Comparison of ENCODE assay signal across 8 mouse cellular contexts in genomic region chr3:103020943-103021638, GRCm38 (mm10). TPM values are rescaled to one million over a fixed set of nuclear protein-coding genes. Genes with fewer than 3 reads are reported as not detected.
DNase-seq lines count a peak whose midpoint lies in the region; ATAC-seq and TF ChIP-seq lines count a peak whose summit lies in the region.

No protein-coding gene starts in this region.

- under 1% methylated on average over 35 of the region's 37 CpGs for WGBS in bone marrow, adult 2 months
- under 1% methylated on average over 24 of the region's 37 CpGs for WGBS in embryonic facial prominence, embryonic 14.5 days
- WGBS in heart, adult 2 months = under 1% methylated on average over 37 of the region's 37 CpGs
- under 1% methylated on average over 34 of the region's 37 CpGs for WGBS in kidney, adult 2 months
- WGBS in limb, embryonic 12.5 days = under 1% methylated on average over 36 of the region's 37 CpGs
- WGBS in midbrain, embryonic 14.5 days = 0% methylated on average over 35 of the region's 37 CpGs

- H3K36me3 ChIP-seq in embryonic facial prominence, embryonic 14.5 days (ENCODE audit: control insufficient read depth, insufficient read depth, low read length) = no peaks in the 10 kb centered on the region
- peaks cover 19% of the 10 kb centered on the region for H3K36me3 ChIP-seq in heart, adult 2 months (ENCODE audit: control insufficient read depth, insufficient read depth, low read length)
- no peaks in the 10 kb centered on the region for H3K36me3 ChIP-seq in kidney, adult 2 months (ENCODE audit: control insufficient read depth, insufficient read depth, low read length)
- peaks cover 7% of the 10 kb centered on the region; the same call in 1 of the 2 replicates for H3K36me3 ChIP-seq in limb, embryonic 12.5 days
- H3K36me3 ChIP-seq in midbrain, embryonic 14.5 days (ENCODE audit: control insufficient read depth, insufficient read depth, low read length) = 0 out of 2 replicates have a peak, but pooled peaks cover 3% of the 10 kb centered on the region

- no peaks in the 10 kb centered on the region for H3K27me3 ChIP-seq in embryonic facial prominence, embryonic 14.5 days (replicated peaks; ENCODE audit: control insufficient read depth, insufficient read depth, low read length)
- H3K27me3 ChIP-seq in heart, adult 2 months (ENCODE audit: control insufficient read depth, insufficient read depth, low read length) = no peaks in the 10 kb centered on the region
- no peaks in the 10 kb centered on the region for H3K27me3 ChIP-seq in kidney, adult 2 months (replicated peaks; ENCODE audit: control insufficient read depth, insufficient read depth, low read length)
- H3K27me3 ChIP-seq in limb, embryonic 12.5 days = no peaks in the 10 kb centered on the region
- no peaks in the 10 kb centered on the region for H3K27me3 ChIP-seq in midbrain, embryonic 14.5 days (ENCODE audit: control insufficient read depth, insufficient read depth, low read length)

- H3K9me3 ChIP-seq in embryonic facial prominence, embryonic 14.5 days (ENCODE audit: control insufficient read depth, low read length) = no peaks in the 10 kb centered on the region
- H3K9me3 ChIP-seq in limb, embryonic 12.5 days = no peaks in the 10 kb centered on the region
- H3K9me3 ChIP-seq in midbrain, embryonic 14.5 days (ENCODE audit: control insufficient read depth, low read length) = no peaks in the 10 kb centered on the region

- peaks cover 1% of the 10 kb centered on the region for H3K4me1 ChIP-seq in bone marrow, adult 2 months (ENCODE audit: control insufficient read depth, insufficient read depth, low read length)
- H3K4me1 ChIP-seq in embryonic facial prominence, embryonic 14.5 days (ENCODE audit: control insufficient read depth, insufficient read depth, low read length) = peaks cover 11% of the 10 kb centered on the region
- peaks cover 5% of the 10 kb centered on the region for H3K4me1 ChIP-seq in heart, adult 2 months (ENCODE audit: control insufficient read depth, insufficient read depth, low read length)
- H3K4me1 ChIP-seq in kidney, adult 2 months (ENCODE audit: control insufficient read depth, insufficient read depth, low read length) = peaks cover 13% of the 10 kb centered on the region; the same call in 1 of the 2 replicates
- peaks cover 18% of the 10 kb centered on the region for H3K4me1 ChIP-seq in limb, embryonic 12.5 days (replicated peaks)
- H3K4me1 ChIP-seq in midbrain, embryonic 14.5 days (ENCODE audit: control insufficient read depth, insufficient read depth, low read length) = peaks cover 16% of the 10 kb centered on the region

- H3K79me2 ChIP-seq in heart, adult 2 months (replicated peaks; ENCODE audit: control insufficient read depth, insufficient read depth, low read length) = peaks cover 3% of the 10 kb centered on the region

- no peak for TF ChIP-seq CTCF in bone marrow, adult 2 months (IDR thresholded peaks at IDR 0.05; ENCODE audit: control insufficient read depth, insufficient read depth, low read length)
- no peak for TF ChIP-seq CTCF in heart, adult 2 months (IDR thresholded peaks at IDR 0.05)
- TF ChIP-seq CTCF in kidney, adult 2 months (conservative IDR thresholded peaks at IDR 0.05; ENCODE audit: insufficient read depth, insufficient read length, low read depth, low read length) = no peak

- peak; percentile 93 for DNase-seq in A20 (ENCODE audit: low read depth, low spot score)
- peak; percentile 97 for DNase-seq in embryonic facial prominence, embryonic 14.5 days (ENCODE audit: low spot score)
- DNase-seq in heart, adult 2 months = peak; percentile 91 to 92
- DNase-seq in kidney, adult 2 months = peak; percentile 93
- peak; percentile 95 for DNase-seq in midbrain, embryonic 14.5 days
- peak; percentile 83 to 84 for DNase-seq in spleen, adult 18-20 months

- no peak for TF ChIP-seq POLR2A in bone marrow, adult 2 months (IDR thresholded peaks at IDR 0.05; ENCODE audit: borderline replicate concordance, control insufficient read depth, low read depth, low read length)
- TF ChIP-seq POLR2A in heart, adult 2 months (IDR thresholded peaks at IDR 0.05; ENCODE audit: insufficient read depth, low read depth, low read length) = no peak
- no peak for TF ChIP-seq POLR2A in kidney, adult 2 months (IDR thresholded peaks at IDR 0.05; ENCODE audit: low read depth, low read length)

- ATAC-seq in embryonic facial prominence, embryonic 14.5 days (ENCODE audit: low read depth) = peak; percentile 95
- peak; percentile 94 for ATAC-seq in limb, embryonic 12.5 days (ENCODE audit: insufficient number of reproducible peaks, insufficient read depth, low FRiP score, low TSS enrichment, low read depth)
- peak; percentile 95 for ATAC-seq in midbrain, embryonic 14.5 days (ENCODE audit: low FRiP score, low TSS enrichment)

- H3K9ac ChIP-seq in embryonic facial prominence, embryonic 14.5 days (ENCODE audit: low read depth, low read length) = peak overlapping the region; percentile 99
- peak overlapping the region; percentile 83 for H3K9ac ChIP-seq in heart, adult 2 months (ENCODE audit: low read depth, low read length)
- H3K9ac ChIP-seq in limb, embryonic 12.5 days (replicated peaks) = peak overlapping the region; percentile 94
- peak overlapping the region; percentile 93 for H3K9ac ChIP-seq in midbrain, embryonic 14.5 days (replicated peaks; ENCODE audit: low read length)

- peak overlapping the region; percentile 81 for H3K4me2 ChIP-seq in embryonic facial prominence, embryonic 14.5 days (ENCODE audit: low read depth, low read length)
- peak overlapping the region; percentile 76 for H3K4me2 ChIP-seq in limb, embryonic 12.5 days
- peak overlapping the region; percentile 63 for H3K4me2 ChIP-seq in midbrain, embryonic 14.5 days (ENCODE audit: low read length)

- H3K27ac ChIP-seq in bone marrow, adult 2 months (ENCODE audit: control insufficient read depth, insufficient read depth, low read depth, low read length, poor library complexity) = peak overlapping the region; percentile 93
- peak overlapping the region; percentile 98 for H3K27ac ChIP-seq in embryonic facial prominence, embryonic 14.5 days (replicated peaks; ENCODE audit: low read depth, low read length)
- H3K27ac ChIP-seq in heart, adult 2 months = peak overlapping the region; percentile 98
- H3K27ac ChIP-seq in kidney, adult 2 months (ENCODE audit: insufficient read depth, low read depth, low read length) = peak overlapping the region; percentile 91
- H3K27ac ChIP-seq in limb, embryonic 12.5 days = peak overlapping the region; percentile 97
- peak overlapping the region; percentile 96 for H3K27ac ChIP-seq in midbrain, embryonic 14.5 days (replicated peaks; ENCODE audit: low read depth, low read length)

- H3K4me3 ChIP-seq in bone marrow, adult 2 months (replicated peaks; ENCODE audit: control insufficient read depth, low read depth, low read length) = peak overlapping the region; percentile 95
- peak overlapping the region; percentile 94 for H3K4me3 ChIP-seq in embryonic facial prominence, embryonic 14.5 days (ENCODE audit: low read depth, low read length)
- H3K4me3 ChIP-seq in heart, adult 2 months = peak overlapping the region; percentile 87
- peak overlapping the region; percentile 84 for H3K4me3 ChIP-seq in kidney, adult 2 months (ENCODE audit: insufficient read depth, low read depth, low read length)
- H3K4me3 ChIP-seq in limb, embryonic 12.5 days (replicated peaks) = peak overlapping the region; percentile 85
- H3K4me3 ChIP-seq in midbrain, embryonic 14.5 days (replicated peaks; ENCODE audit: low read depth, low read length) = peak overlapping the region; percentile 69

- TF ChIP-seq EP300 in heart, adult 2 months (IDR thresholded peaks at IDR 0.05; ENCODE audit: insufficient read depth, low read depth, low read length) = 0 out of 2 replicates have a peak, but pooled peaks have one; percentile 22

- intact Hi-C loops in heart, adult 2 months (cut with DNase I) = loop anchor here (2.0 to 10.0 kb wide), 3 partner anchors 38 to 264 kb away; partner anchors contain the start of genes Bcas2 and Nras

RNA-seq across cellular contexts. Expression of gene Csde1, which starts 0.9 kb away (rescaled TPM):
- polyA plus RNA-seq in bone marrow, adult 2 months (2011; ENCODE audit: insufficient read depth, insufficient read length, low replicate concordance, missing spikeins) = 72.4 and 116 TPM in 2 replicates
- polyA plus RNA-seq in embryonic facial prominence, embryonic 14.5 days (2014; fragmentation: Nextera tagmentation; extraction: Ambion mirVana) = 335 and 377 TPM in 2 replicates
- 100 to 1,000 TPM; 515 to 591 TPM for total RNA-seq in heart, adult 2 months (2021)
- 65.3 and 130 TPM in 2 replicates for polyA plus RNA-seq in heart, adult 2 months (2012; rRNA removed)
- 26.7 and 42.5 TPM in 2 replicates for polyA plus RNA-seq in kidney, adult 2 months (2012; rRNA removed)
- polyA plus RNA-seq in limb, embryonic 12.5 days (2016; fragmentation: Nextera tagmentation; extraction: Ambion mirVana) = 456 and 468 TPM in 2 replicates
- polyA plus RNA-seq in midbrain, embryonic 14.5 days (2014; fragmentation: Nextera tagmentation; extraction: Ambion mirVana) = 416 and 554 TPM in 2 replicates

RNA-seq across cellular contexts. Expression of gene Sike1, which starts 25.6 kb away (rescaled TPM):
- 8.4 and 18.8 TPM in 2 replicates for polyA plus RNA-seq in bone marrow, adult 2 months (2011; ENCODE audit: insufficient read depth, insufficient read length, low replicate concordance, missing spikeins)
- 59.4 and 61.8 TPM in 2 replicates for polyA plus RNA-seq in embryonic facial prominence, embryonic 14.5 days (2014; fragmentation: Nextera tagmentation; extraction: Ambion mirVana)
- total RNA-seq in heart, adult 2 months (2021) = 10 to 100 TPM; 65.3 to 66.7 TPM
- polyA plus RNA-seq in heart, adult 2 months (2012; rRNA removed) = 26.4 and 43.7 TPM in 2 replicates
- 16.3 and 20.0 TPM in 2 replicates for polyA plus RNA-seq in kidney, adult 2 months (2012; rRNA removed)
- polyA plus RNA-seq in limb, embryonic 12.5 days (2016; fragmentation: Nextera tagmentation; extraction: Ambion mirVana) = 48.2 and 50.0 TPM in 2 replicates
- polyA plus RNA-seq in midbrain, embryonic 14.5 days (2014; fragmentation: Nextera tagmentation; extraction: Ambion mirVana) = 59.0 and 59.8 TPM in 2 replicates

RNA-seq across cellular contexts. Expression of gene Nras, which starts 37.0 kb away (rescaled TPM):
- 22.5 and 23.7 TPM in 2 replicates for polyA plus RNA-seq in bone marrow, adult 2 months (2011; ENCODE audit: insufficient read depth, insufficient read length, low replicate concordance, missing spikeins)
- 94.2 and 103 TPM in 2 replicates for polyA plus RNA-seq in embryonic facial prominence, embryonic 14.5 days (2014; fragmentation: Nextera tagmentation; extraction: Ambion mirVana)
- total RNA-seq in heart, adult 2 months (2021) = 10 to 100 TPM; 46.7 to 48.3 TPM
- 11.5 and 25.4 TPM in 2 replicates for polyA plus RNA-seq in heart, adult 2 months (2012; rRNA removed)
- polyA plus RNA-seq in kidney, adult 2 months (2012; rRNA removed) = 13.3 and 17.2 TPM in 2 replicates
- 82.9 and 85.5 TPM in 2 replicates for polyA plus RNA-seq in limb, embryonic 12.5 days (2016; fragmentation: Nextera tagmentation; extraction: Ambion mirVana)
- polyA plus RNA-seq in midbrain, embryonic 14.5 days (2014; fragmentation: Nextera tagmentation; extraction: Ambion mirVana) = 95.7 and 95.8 TPM in 2 replicates

RNA-seq across cellular contexts. Expression of gene Ampd1, which starts 52.7 kb away (rescaled TPM):
- 2.1 TPM in 1 of 2 replicates, not detected in the other for polyA plus RNA-seq in bone marrow, adult 2 months (2011; ENCODE audit: insufficient read depth, insufficient read length, low replicate concordance, missing spikeins)
- polyA plus RNA-seq in embryonic facial prominence, embryonic 14.5 days (2014; fragmentation: Nextera tagmentation; extraction: Ambion mirVana) = 14.4 and 23.9 TPM in 2 replicates
- not detected for total RNA-seq in heart, adult 2 months (2021)
- 0.12 TPM in 1 of 2 replicates, not detected in the other for polyA plus RNA-seq in heart, adult 2 months (2012; rRNA removed)
- 0.04 and 5.1 TPM in 2 replicates for polyA plus RNA-seq in kidney, adult 2 months (2012; rRNA removed)
- polyA plus RNA-seq in limb, embryonic 12.5 days (2016; fragmentation: Nextera tagmentation; extraction: Ambion mirVana) = 0.20 and 0.35 TPM in 2 replicates
- not detected in 2 replicates for polyA plus RNA-seq in midbrain, embryonic 14.5 days (2014; fragmentation: Nextera tagmentation; extraction: Ambion mirVana)

RNA-seq across cellular contexts. Expression of gene Nr1h5, which starts 57.2 kb away (rescaled TPM):
- polyA plus RNA-seq in bone marrow, adult 2 months (2011; ENCODE audit: insufficient read depth, insufficient read length, low replicate concordance, missing spikeins) = 0.52 TPM in 1 of 2 replicates, not detected in the other
- polyA plus RNA-seq in embryonic facial prominence, embryonic 14.5 days (2014; fragmentation: Nextera tagmentation; extraction: Ambion mirVana) = 0.06 TPM in 1 of 2 replicates, not detected in the other
- total RNA-seq in heart, adult 2 months (2021) = not detected
- not detected in 2 replicates for polyA plus RNA-seq in heart, adult 2 months (2012; rRNA removed)
- polyA plus RNA-seq in kidney, adult 2 months (2012; rRNA removed) = 0.03 TPM in 1 of 2 replicates, not detected in the other
- polyA plus RNA-seq in limb, embryonic 12.5 days (2016; fragmentation: Nextera tagmentation; extraction: Ambion mirVana) = 0.06 and 0.10 TPM in 2 replicates
- 0.07 TPM in 2 replicates for polyA plus RNA-seq in midbrain, embryonic 14.5 days (2014; fragmentation: Nextera tagmentation; extraction: Ambion mirVana)

Comparison
In these comparisons a context has a peak if more than half of its experiments do, and no peak if none do; other contexts are left out.
1. Peak in every context shown above with its lines: DNase-seq, ATAC-seq, H3K4me3 ChIP-seq and H3K27ac ChIP-seq.